Mouse (Mus musculus) midbrain, embryonic 14.5 days (tissue): ENCODE measurements around the gene Oxct1. TPM values are rescaled to one million over a fixed set of nuclear protein-coding genes. Genes with fewer than 3 reads are reported as not detected.

Experiments used
- ATAC-seq: fragments of 200-750 bp; cut with Nextera tagmentation; 2 replicates; pipeline ENCODE4 v1.8.0; 2017; ENCODE audit warnings: moderate number of reproducible peaks, moderate library complexity; ENCODE audit not compliant: low FRiP score, low TSS enrichment
- DNase-seq: peaks from one replicate; pipeline ENCODE4 v3.0.0-alpha.2; 2015
- H3K27ac ChIP-seq: fragments of 300-500 bp; sonication (generic); replicated peaks from 2 replicates; pipeline ENCODE4 v1.5.1; 2014; ENCODE audit warnings: mild to moderate bottlenecking, low read depth, low read length, moderate library complexity
- H3K27me3 ChIP-seq: fragments of 300-500 bp; sonication (generic); 2 replicates; pipeline ENCODE4 v1.6.1; 2014; ENCODE audit warnings: low read length, control low read depth, mixed read lengths; ENCODE audit not compliant: control insufficient read depth, insufficient read depth
- H3K36me3 ChIP-seq: fragments of 300-500 bp; sonication (generic); 2 replicates; pipeline ENCODE4 v1.6.1; 2014; ENCODE audit warnings: low read length, control low read depth; ENCODE audit not compliant: control insufficient read depth, insufficient read depth
- H3K4me1 ChIP-seq: fragments of 300-500 bp; sonication (generic); 2 replicates; pipeline ENCODE4 v1.6.1; 2014; ENCODE audit warnings: mild to moderate bottlenecking, antibody characterized with exemption, low read length, control low read depth; ENCODE audit not compliant: control insufficient read depth, insufficient read depth
- H3K4me2 ChIP-seq: fragments of 300-500 bp; sonication (generic); 2 replicates; pipeline ENCODE4 v1.6.1; 2014; ENCODE audit warnings: mild to moderate bottlenecking, low read length, moderate library complexity
- H3K4me3 ChIP-seq: fragments of 300-500 bp; sonication (generic); replicated peaks from 2 replicates; pipeline ENCODE4 v1.5.1; 2014; ENCODE audit warnings: low read depth, low read length
- H3K9ac ChIP-seq: fragments of 300-500 bp; sonication (generic); replicated peaks from 2 replicates; pipeline ENCODE4 v1.6.1; 2014; ENCODE audit warnings: mild to moderate bottlenecking, low read length, moderate library complexity
- H3K9me3 ChIP-seq: fragments of 300-500 bp; sonication (generic); 2 replicates; pipeline ENCODE4 v1.6.1; 2016; ENCODE audit warnings: low read length, control low read depth, mixed read lengths; ENCODE audit not compliant: control insufficient read depth
- WGBS: fragments of 180-500 bp; shearing (Covaris S2); extraction: QIAGEN DNeasy Blood & Tissue Kit; methylation state at CpG from one replicate; pipeline ENCODE4 v1.1.7; 2014; 5-methylcytosine and 5-hydroxymethylcytosine counted together
- polyA plus RNA-seq: library from polyadenylated mRNA; unstranded; fragments of >200 nt; fragmentation: Nextera tagmentation; extraction: Ambion mirVana; gene quantifications from 2 replicates; pipeline ENCODE4 v1.2.1, GENCODE M21; 2014

The Oxct1 gene
- polyA plus RNA-seq, result 257 and 293 TPM in 2 replicates

- under 1% methylated on average over 45 of the region's 45 CpGs for WGBS
- H3K27me3 ChIP-seq, result no peaks in the 10 kb centered on the region
- H3K27ac ChIP-seq, result peak within 1 kb of the TSS; percentile 96
- peak within 1 kb of the TSS; percentile 70 for H3K4me3 ChIP-seq
- no peaks in the 10 kb centered on the region for H3K9me3 ChIP-seq
- H3K4me2 ChIP-seq, result peak within 1 kb of the TSS; percentile 66
- ATAC-seq (peak; percentile 94), DNase-seq (peak; percentile 95)
- H3K9ac ChIP-seq, result peak within 1 kb of the TSS; percentile 80
- H3K4me1 ChIP-seq, result peaks cover 13% of the 10 kb centered on the region
- H3K36me3 ChIP-seq, result no peaks in the 10 kb centered on the region
These were observed at the start of gene Oxct1 for GRCm38 (mm10) chr15:4026231-4026773. Gene Oxct1, plus strand, starts transcription at chr15:4026383.

- no peak overlapping the region for H3K4me3 ChIP-seq
- H3K36me3 ChIP-seq, result peaks cover 14% of the 10 kb centered on the region
- H3K27ac ChIP-seq, result no peak overlapping the region
- WGBS, result 94% methylated on average over 2 of the region's 2 CpGs
- H3K4me2 ChIP-seq, result no peak overlapping the region
- H3K9ac ChIP-seq, result no peak overlapping the region
- ATAC-seq (no peak), DNase-seq (peak; percentile 9)
- H3K9me3 ChIP-seq, result no peaks in the 10 kb centered on the region
- no peaks in the 10 kb centered on the region for H3K27me3 ChIP-seq
- no peaks in the 10 kb centered on the region for H3K4me1 ChIP-seq
These were observed 47.9 kb upstream of the Oxct1 start for GRCm38 (mm10) chr15:3978279-3978678.

- Histone ChIP-seq H3K4me1 (no peaks in the 10 kb centered on the region), H3K27me3 (no peaks in the 10 kb centered on the region), H3K9me3 (no peaks in the 10 kb centered on the region), H3K27ac (peak within 1 kb of the TSS; percentile 96), H3K36me3 (peaks cover 24% of the 10 kb centered on the region), H3K4me2 (peak within 1 kb of the TSS; percentile 70), H3K9ac (peak within 1 kb of the TSS; percentile 96), H3K4me3 (peak within 1 kb of the TSS; percentile 64)
- 2% methylated on average over 61 of the region's 61 CpGs for WGBS
- ATAC-seq (peak; percentile 92), DNase-seq (peak; percentile 82)
These were observed 46.9 kb upstream of the Oxct1 start, which contains the start of gene Fbxo4 for GRCm38 (mm10) chr15:3979061-3979848. Gene Fbxo4, minus strand, starts transcription at chr15:3979573.

- no peaks in the 10 kb centered on the region for H3K4me1 ChIP-seq
- peak overlapping the region; percentile 96 for H3K9ac ChIP-seq
- no peak for DNase-seq
- peak overlapping the region; percentile 70 for H3K4me2 ChIP-seq
- 88% methylated on average over 3 of the region's 3 CpGs for WGBS
- no peaks in the 10 kb centered on the region for H3K9me3 ChIP-seq
- 0 out of 2 replicates have a peak overlapping the region, but pooled peaks have one; percentile 64 for H3K4me3 ChIP-seq
- H3K27me3 ChIP-seq, result no peaks in the 10 kb centered on the region
- peaks cover 29% of the 10 kb centered on the region for H3K36me3 ChIP-seq
- H3K27ac ChIP-seq, result peak overlapping the region; percentile 96
- ATAC-seq, result no peak
These were observed 46.3 kb upstream of the Oxct1 start for GRCm38 (mm10) chr15:3979871-3980270.

GRCm38 (mm10) chr15:3982732-3983131 lies 43.5 kb upstream of the Oxct1 start:
- Histone ChIP-seq H3K4me3 (no peak overlapping the region), H3K4me2 (no peak overlapping the region), H3K4me1 (no peaks in the 10 kb centered on the region), H3K9ac (no peak overlapping the region), H3K27ac (no peak overlapping the region), H3K9me3 (no peaks in the 10 kb centered on the region), H3K36me3 (peaks cover 49% of the 10 kb centered on the region), H3K27me3 (no peaks in the 10 kb centered on the region)
- WGBS, result 96% methylated on average over 5 of the region's 5 CpGs
- DNase-seq, result no peak
- no peak for ATAC-seq

GRCm38 (mm10) chr15:3984876-3985275 lies 41.3 kb upstream of the Oxct1 start:
- Histone ChIP-seq H3K4me3 (no peak overlapping the region), H3K4me2 (no peak overlapping the region), H3K9me3 (no peaks in the 10 kb centered on the region), H3K27ac (no peak overlapping the region), H3K27me3 (no peaks in the 10 kb centered on the region), H3K4me1 (no peaks in the 10 kb centered on the region), H3K9ac (no peak overlapping the region), H3K36me3 (peaks cover 67% of the 10 kb centered on the region)
- ATAC-seq (no peak), DNase-seq (no peak)
- 94% methylated on average over 2 of the region's 2 CpGs for WGBS

GRCm38 (mm10) chr15:3987981-3988380 lies 38.2 kb upstream of the Oxct1 start:
- H3K4me2 ChIP-seq, result no peak overlapping the region
- 58% methylated on average over 2 of the region's 2 CpGs for WGBS
- no peaks in the 10 kb centered on the region for H3K9me3 ChIP-seq
- no peaks in the 10 kb centered on the region for H3K27me3 ChIP-seq
- no peak overlapping the region for H3K27ac ChIP-seq
- no peak overlapping the region for H3K4me3 ChIP-seq
- ATAC-seq (no peak), DNase-seq (peak; percentile 69)
- H3K4me1 ChIP-seq, result no peaks in the 10 kb centered on the region
- no peak overlapping the region for H3K9ac ChIP-seq
- H3K36me3 ChIP-seq, result peaks cover 75% of the 10 kb centered on the region

- Histone ChIP-seq H3K9me3 (no peaks in the 10 kb centered on the region), H3K9ac (peak overlapping the region; percentile 80), H3K27me3 (no peaks in the 10 kb centered on the region), H3K4me1 (peaks cover 9% of the 10 kb centered on the region; the same call in 1 of the 2 replicates), H3K27ac (peak overlapping the region; percentile 93), H3K36me3 (peaks cover 20% of the 10 kb centered on the region), H3K4me2 (peak overlapping the region; percentile 70), H3K4me3 (peak overlapping the region; percentile 74)
- DNase-seq (peak; percentile 5), ATAC-seq (no peak)
- 27% methylated on average over 14 of the region's 14 CpGs for WGBS
These were observed 31.2 kb upstream of the Oxct1 start for GRCm38 (mm10) chr15:3994852-3995447.
